Mouse (Mus musculus): ENCODE data around the gene Krt1. TPM values are rescaled to one million over a fixed set of nuclear protein-coding genes. Genes with fewer than 3 reads are reported as not detected.

Gene Krt1
- polyA plus RNA-seq, 1 experiment from 2014 or later, result 6.7 TPM

DNA sequence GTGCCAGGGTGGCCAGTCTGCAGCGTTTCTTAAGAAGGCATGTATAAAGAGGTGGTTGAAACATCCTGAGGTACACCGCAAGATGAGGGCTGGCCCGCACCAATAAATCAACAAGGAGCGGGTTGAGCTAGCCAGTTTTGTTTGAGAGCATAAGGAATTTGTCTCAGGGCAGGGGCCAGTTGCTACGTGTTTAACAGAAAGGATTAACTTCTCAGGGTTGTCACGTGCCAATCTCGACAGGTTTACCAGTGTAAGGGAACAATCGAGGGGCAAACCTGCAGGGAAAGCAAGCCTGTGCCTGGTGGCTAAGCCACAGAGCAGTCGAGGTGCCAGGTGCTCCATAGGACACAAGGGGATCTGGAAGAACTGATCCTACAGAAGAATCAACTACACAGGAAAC is 7.4 kb downstream of the Krt1 start:
- H3K4me3 ChIP-seq (replicated peaks; ENCODE audit: low read depth, low read length), result no peak overlapping the region
- WGBS, result 60% methylated on average over 9 of the region's 9 CpGs
- no peak overlapping the region for H3K4me2 ChIP-seq (ENCODE audit: low read length)
- H3K27ac ChIP-seq (replicated peaks; ENCODE audit: low read depth, low read length), result no peak overlapping the region
- no peaks in the 10 kb centered on the region for H3K9me3 ChIP-seq (ENCODE audit: control insufficient read depth, low read length)
- ATAC-seq (ENCODE audit: low FRiP score, low TSS enrichment), result no peak
- H3K27me3 ChIP-seq (ENCODE audit: control insufficient read depth, insufficient read depth, low read length), result no peaks in the 10 kb centered on the region
- no peaks in the 10 kb centered on the region for H3K36me3 ChIP-seq (ENCODE audit: control insufficient read depth, insufficient read depth, low read length)
- no peak overlapping the region for H3K9ac ChIP-seq (replicated peaks; ENCODE audit: low read length)
- 0 out of 2 replicates have a peak, but pooled peaks cover 8% of the 10 kb centered on the region for H3K4me1 ChIP-seq (ENCODE audit: control insufficient read depth, insufficient read depth, low read length)
- DNase-seq, result no peak

DNA sequence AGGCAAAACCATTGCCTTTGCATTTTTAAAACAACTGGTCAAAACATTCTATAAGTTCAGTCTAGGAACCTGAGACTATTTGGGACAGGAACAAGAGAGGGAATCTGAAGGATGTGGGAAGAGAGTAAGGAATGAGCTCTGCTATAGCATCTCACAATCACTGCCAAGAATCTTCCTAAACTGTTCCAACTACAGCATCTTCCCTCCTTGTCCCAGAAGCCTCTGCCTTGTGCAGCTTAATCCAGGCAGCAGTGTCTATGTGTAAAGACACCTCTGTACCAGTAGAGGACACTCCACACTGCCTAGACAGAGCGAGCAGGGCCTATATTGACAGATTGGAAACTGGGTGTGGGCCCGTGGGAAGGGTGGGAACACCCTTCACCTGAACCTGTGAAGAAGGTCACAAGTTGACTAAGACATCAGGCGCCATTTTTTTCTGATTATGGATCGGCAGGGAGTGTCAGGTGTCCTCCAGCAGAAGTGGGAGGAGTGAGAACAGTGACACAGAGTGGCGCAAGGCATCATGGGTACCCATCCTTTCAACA is 15.7 kb downstream of the Krt1 start:
- no peaks in the 10 kb centered on the region for H3K36me3 ChIP-seq (ENCODE audit: control insufficient read depth, insufficient read depth, low read length)
- no peak overlapping the region for H3K9ac ChIP-seq (replicated peaks; ENCODE audit: low read length)
- WGBS, result 74% methylated on average over 5 of the region's 5 CpGs
- no peaks in the 10 kb centered on the region for H3K27me3 ChIP-seq (ENCODE audit: control insufficient read depth, insufficient read depth, low read length)
- no peak for ATAC-seq (ENCODE audit: low FRiP score, low TSS enrichment)
- H3K4me2 ChIP-seq (ENCODE audit: low read length), result no peak overlapping the region
- H3K27ac ChIP-seq (replicated peaks; ENCODE audit: low read depth, low read length), result no peak overlapping the region
- H3K4me1 ChIP-seq (ENCODE audit: control insufficient read depth, insufficient read depth, low read length), result no peaks in the 10 kb centered on the region
- no peaks in the 10 kb centered on the region for H3K9me3 ChIP-seq (ENCODE audit: control insufficient read depth, low read length)
- DNase-seq, result no peak
- no peak overlapping the region for H3K4me3 ChIP-seq (replicated peaks; ENCODE audit: low read depth, low read length)

DNA sequence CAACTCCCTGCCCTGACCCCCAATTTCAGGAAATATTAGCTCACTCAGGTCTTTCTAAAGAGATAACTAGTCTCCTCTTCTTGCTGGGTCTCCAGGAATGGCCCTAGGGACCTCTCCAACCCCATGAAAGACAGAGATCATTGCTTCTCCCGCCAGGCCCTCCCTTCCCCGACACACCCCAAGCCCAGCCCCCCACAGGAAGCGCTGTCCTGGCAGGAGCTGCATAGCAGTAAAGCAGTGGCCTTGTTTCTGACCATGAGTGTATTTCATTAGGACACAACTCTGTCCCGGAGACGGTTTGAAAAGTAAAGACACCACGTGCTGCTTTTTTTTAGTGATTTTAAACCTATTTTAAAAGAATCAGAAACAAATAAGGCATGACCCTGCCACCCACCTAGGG is 17.5 kb downstream of the Krt1 start:
- Histone ChIP-seq H3K27me3 (ENCODE audit: control insufficient read depth, insufficient read depth, low read length) (no peaks in the 10 kb centered on the region), H3K36me3 (ENCODE audit: control insufficient read depth, insufficient read depth, low read length) (no peaks in the 10 kb centered on the region), H3K9ac (replicated peaks; ENCODE audit: low read length) (no peak overlapping the region), H3K4me3 (replicated peaks; ENCODE audit: low read depth, low read length) (no peak overlapping the region), H3K4me1 (ENCODE audit: control insufficient read depth, insufficient read depth, low read length) (no peaks in the 10 kb centered on the region), H3K9me3 (ENCODE audit: control insufficient read depth, low read length) (no peaks in the 10 kb centered on the region), H3K27ac (replicated peaks; ENCODE audit: low read depth, low read length) (no peak overlapping the region), H3K4me2 (ENCODE audit: low read length) (no peak overlapping the region)
- no peak for ATAC-seq (ENCODE audit: low FRiP score, low TSS enrichment)
- 63% methylated on average over 6 of the region's 6 CpGs for WGBS
- DNase-seq, result no peak

DNA sequence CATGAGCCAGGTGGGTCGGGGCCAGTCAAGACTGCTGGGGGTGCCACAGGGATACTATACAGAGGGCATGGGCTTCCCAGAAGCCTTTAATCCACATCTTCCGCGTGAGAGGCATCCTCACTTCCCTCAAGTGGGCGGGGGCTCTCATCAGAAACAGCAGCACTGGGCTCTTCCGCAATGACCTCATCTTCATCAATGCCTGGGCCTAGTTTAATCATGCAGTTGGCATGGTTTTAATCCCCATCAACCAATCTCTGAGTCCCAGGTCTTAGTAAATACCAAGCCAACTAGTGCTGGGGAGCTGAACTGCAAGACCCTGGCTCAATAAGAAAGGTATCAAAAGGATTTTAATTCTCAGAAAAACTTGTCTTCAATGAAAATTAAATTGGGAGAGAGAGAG is 21.2 kb downstream of the Krt1 start:
- WGBS, result 65% methylated on average over 5 of the region's 5 CpGs
- H3K27me3 ChIP-seq (ENCODE audit: control insufficient read depth, insufficient read depth, low read length), result no peaks in the 10 kb centered on the region
- H3K27ac ChIP-seq (replicated peaks; ENCODE audit: low read depth, low read length), result no peak overlapping the region
- ATAC-seq (ENCODE audit: low FRiP score, low TSS enrichment), result no peak
- H3K9ac ChIP-seq (replicated peaks; ENCODE audit: low read length), result no peak overlapping the region
- no peak for DNase-seq
- no peaks in the 10 kb centered on the region for H3K9me3 ChIP-seq (ENCODE audit: control insufficient read depth, low read length)
- no peak overlapping the region for H3K4me2 ChIP-seq (ENCODE audit: low read length)
- H3K36me3 ChIP-seq (ENCODE audit: control insufficient read depth, insufficient read depth, low read length), result no peaks in the 10 kb centered on the region
- H3K4me1 ChIP-seq (ENCODE audit: control insufficient read depth, insufficient read depth, low read length), result no peaks in the 10 kb centered on the region
- H3K4me3 ChIP-seq (replicated peaks; ENCODE audit: low read depth, low read length), result no peak overlapping the region

DNA sequence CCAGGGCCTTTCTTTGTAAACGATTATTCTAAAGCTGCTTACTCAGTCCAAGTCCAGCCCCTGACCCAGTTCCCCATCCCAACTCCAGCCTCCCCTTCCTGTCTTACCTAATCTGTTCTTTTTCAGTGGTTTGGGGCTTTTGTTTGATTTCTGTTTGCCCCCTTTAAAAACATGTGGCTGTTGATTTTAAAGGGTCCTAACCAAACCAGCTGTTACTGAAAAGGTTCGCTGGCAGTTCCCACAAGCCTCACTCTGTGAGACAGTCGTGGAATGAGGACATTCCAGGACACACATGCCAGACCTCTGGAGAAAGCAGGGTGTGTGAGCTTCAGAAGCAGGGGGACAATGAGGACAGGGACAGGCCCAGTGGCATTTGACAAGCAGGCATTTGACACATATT is 28.8 kb downstream of the Krt1 start:
- no peak for ATAC-seq (ENCODE audit: low FRiP score, low TSS enrichment)
- Histone ChIP-seq H3K9ac (replicated peaks; ENCODE audit: low read length) (no peak overlapping the region), H3K4me3 (replicated peaks; ENCODE audit: low read depth, low read length) (no peak overlapping the region), H3K4me1 (ENCODE audit: control insufficient read depth, insufficient read depth, low read length) (no peaks in the 10 kb centered on the region), H3K9me3 (ENCODE audit: control insufficient read depth, low read length) (no peaks in the 10 kb centered on the region), H3K27ac (replicated peaks; ENCODE audit: low read depth, low read length) (no peak overlapping the region), H3K36me3 (ENCODE audit: control insufficient read depth, insufficient read depth, low read length) (no peaks in the 10 kb centered on the region), H3K27me3 (ENCODE audit: control insufficient read depth, insufficient read depth, low read length) (no peaks in the 10 kb centered on the region), H3K4me2 (ENCODE audit: low read length) (no peak overlapping the region)
- DNase-seq, result no peak
- WGBS, result 32% methylated on average over 3 of the region's 3 CpGs

DNA sequence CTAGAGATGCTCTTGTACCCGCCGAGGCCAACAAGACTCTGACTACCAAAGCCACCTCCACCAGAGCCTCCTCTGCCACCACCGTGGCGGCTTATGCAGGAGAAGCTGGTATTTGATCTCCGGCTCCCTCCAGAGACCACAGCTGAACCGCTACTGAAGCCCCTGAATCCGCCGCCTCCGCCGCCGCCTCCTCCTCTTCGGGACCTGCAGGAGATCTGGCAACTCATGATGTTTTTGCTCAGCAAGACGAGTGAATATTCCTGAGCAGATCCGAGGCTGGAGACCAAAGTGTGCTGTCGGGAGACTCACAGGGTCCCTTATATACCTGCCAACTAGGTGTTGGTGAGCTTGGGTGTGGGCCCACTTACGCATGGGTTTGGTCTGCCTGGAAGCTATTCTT is 32.7 kb downstream of the Krt1 start, which contains the start of gene Krt2:
Krt2 (minus strand) TSS at position 295 of the 400 bp plus-strand sequence.
- 87% methylated on average over 16 of the region's 16 CpGs for WGBS
- Histone ChIP-seq H3K27ac (replicated peaks; ENCODE audit: low read depth, low read length) (no peak within 1 kb of the TSS), H3K36me3 (ENCODE audit: control insufficient read depth, insufficient read depth, low read length) (no peaks in the 10 kb centered on the region), H3K27me3 (ENCODE audit: control insufficient read depth, insufficient read depth, low read length) (no peaks in the 10 kb centered on the region), H3K4me2 (ENCODE audit: low read length) (no peak within 1 kb of the TSS), H3K4me1 (ENCODE audit: control insufficient read depth, insufficient read depth, low read length) (no peaks in the 10 kb centered on the region), H3K9ac (replicated peaks; ENCODE audit: low read length) (no peak within 1 kb of the TSS), H3K4me3 (replicated peaks; ENCODE audit: low read depth, low read length) (no peak within 1 kb of the TSS), H3K9me3 (ENCODE audit: control insufficient read depth, low read length) (no peaks in the 10 kb centered on the region)
- DNase-seq (no peak), ATAC-seq (ENCODE audit: low FRiP score, low TSS enrichment) (no peak)

DNA sequence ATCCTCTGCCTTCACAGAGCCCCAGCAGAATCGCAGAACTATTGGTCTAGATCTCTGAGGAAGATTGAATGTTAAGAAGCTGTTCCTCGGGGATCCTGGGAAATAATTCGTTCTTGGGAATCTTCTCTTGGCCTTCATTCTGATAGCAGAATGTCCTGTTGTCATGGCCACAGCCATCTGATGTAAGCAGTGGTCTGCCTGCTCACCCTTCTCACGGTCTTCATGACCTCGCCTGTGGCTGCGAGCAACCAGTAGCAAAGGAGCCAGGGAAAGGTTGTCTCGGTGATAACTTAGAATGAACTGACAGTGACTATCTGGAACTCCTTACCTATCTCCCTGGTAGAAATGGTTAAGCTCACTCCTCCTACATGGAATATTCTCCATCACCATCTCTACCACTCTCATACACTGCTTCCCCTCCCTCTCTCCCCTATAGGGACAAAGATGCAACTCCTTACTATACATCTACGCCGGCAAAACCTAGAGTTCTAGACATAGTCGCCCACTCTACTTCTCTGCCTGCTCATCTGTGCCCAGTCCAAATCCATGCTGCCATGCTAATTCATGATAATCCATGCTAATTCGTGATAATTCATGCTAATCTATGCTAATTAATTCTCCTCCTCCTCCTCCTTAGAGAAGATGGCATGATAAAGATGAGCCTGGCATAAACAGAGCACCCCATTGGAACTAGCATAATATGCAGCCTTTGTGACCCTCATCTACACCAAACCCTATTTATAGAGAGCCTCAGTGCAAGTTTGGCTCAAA is 47.4 kb downstream of the Krt1 start:
- ATAC-seq (ENCODE audit: low FRiP score, low TSS enrichment), result no peak
- peak overlapping the region; percentile 49; the same call in 1 of the 2 replicates for H3K27ac ChIP-seq (replicated peaks; ENCODE audit: low read depth, low read length)
- no peaks in the 10 kb centered on the region for H3K27me3 ChIP-seq (ENCODE audit: control insufficient read depth, insufficient read depth, low read length)

DNA sequence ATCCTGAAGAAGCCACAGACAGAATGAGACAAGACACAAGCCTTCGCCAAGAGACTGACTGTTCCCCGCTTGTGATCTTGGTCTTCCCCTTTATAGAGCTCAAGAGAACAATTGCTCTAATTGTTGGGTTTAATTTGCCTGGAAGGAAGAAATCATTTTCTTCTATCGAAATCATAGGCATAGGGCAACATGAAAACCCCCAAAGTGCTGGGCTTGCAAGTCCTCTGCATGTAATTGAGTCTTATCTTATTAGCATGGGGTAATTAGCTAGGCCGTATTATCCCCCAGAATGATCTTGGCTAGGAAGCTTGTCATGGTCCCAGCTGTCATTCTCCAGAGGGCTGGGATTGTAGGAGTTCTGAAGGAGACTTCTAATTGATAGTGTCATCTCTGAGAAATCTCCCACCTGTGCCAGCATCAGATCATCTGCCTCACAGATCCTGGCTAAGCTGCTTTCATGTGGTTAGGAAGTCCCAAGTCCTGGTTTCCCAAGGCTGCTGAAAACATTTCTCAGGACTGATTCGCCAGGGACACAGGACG is 48.2 kb downstream of the Krt1 start, which contains the start of gene Krt73:
Krt73 (minus strand) TSS at position 51 of the 540 bp plus-strand sequence.
- DNase-seq (peak; percentile 63), ATAC-seq (ENCODE audit: low FRiP score, low TSS enrichment) (no peak)
- Histone ChIP-seq H3K4me1 (ENCODE audit: control insufficient read depth, insufficient read depth, low read length) (peaks cover 19% of the 10 kb centered on the region), H3K9ac (replicated peaks; ENCODE audit: low read length) (no peak within 1 kb of the TSS), H3K9me3 (ENCODE audit: control insufficient read depth, low read length) (no peaks in the 10 kb centered on the region), H3K4me2 (ENCODE audit: low read length) (no peak within 1 kb of the TSS), H3K27me3 (ENCODE audit: control insufficient read depth, insufficient read depth, low read length) (no peaks in the 10 kb centered on the region), H3K4me3 (replicated peaks; ENCODE audit: low read depth, low read length) (no peak within 1 kb of the TSS), H3K27ac (replicated peaks; ENCODE audit: low read depth, low read length) (peak within 1 kb of the TSS; percentile 58; the same call in 1 of the 2 replicates), H3K36me3 (ENCODE audit: control insufficient read depth, insufficient read depth, low read length) (no peaks in the 10 kb centered on the region)
- WGBS, result 62% methylated on average over 6 of the region's 6 CpGs

More for the DNA sequence above, 47.4 kb downstream of the Krt1 start:
- 60% methylated on average over 11 of the region's 11 CpGs for WGBS
- Histone ChIP-seq H3K4me2 (ENCODE audit: low read length) (no peak overlapping the region), H3K9ac (replicated peaks; ENCODE audit: low read length) (no peak overlapping the region), H3K9me3 (ENCODE audit: control insufficient read depth, low read length) (no peaks in the 10 kb centered on the region), H3K36me3 (ENCODE audit: control insufficient read depth, insufficient read depth, low read length) (no peaks in the 10 kb centered on the region), H3K4me1 (ENCODE audit: control insufficient read depth, insufficient read depth, low read length) (peaks cover 19% of the 10 kb centered on the region), H3K4me3 (replicated peaks; ENCODE audit: low read depth, low read length) (no peak overlapping the region)
- DNase-seq, result peak; percentile 37

Measured in midbrain, embryonic 14.5 days (tissue).